Mouse (Mus musculus) frontal cortex, postnatal 36 days (tissue): ENCODE results near the gene Alg1.
A peak's percentile ranks its signal among the peaks of the same experiment; 100 is the strongest.
"Not testable (repeated sequence)": the region's sequence is repeated elsewhere in the genome, so short reads cannot be mapped to it uniquely, and the experiment has no call there.

Experiments
- DNase-seq, 2 experiments: peaks; one replicate each; pipeline ENCODE4 v3.0.0; 2022; ENCODE audit warnings: low spot score in 2 of 2

Alg1 gene

DNA sequence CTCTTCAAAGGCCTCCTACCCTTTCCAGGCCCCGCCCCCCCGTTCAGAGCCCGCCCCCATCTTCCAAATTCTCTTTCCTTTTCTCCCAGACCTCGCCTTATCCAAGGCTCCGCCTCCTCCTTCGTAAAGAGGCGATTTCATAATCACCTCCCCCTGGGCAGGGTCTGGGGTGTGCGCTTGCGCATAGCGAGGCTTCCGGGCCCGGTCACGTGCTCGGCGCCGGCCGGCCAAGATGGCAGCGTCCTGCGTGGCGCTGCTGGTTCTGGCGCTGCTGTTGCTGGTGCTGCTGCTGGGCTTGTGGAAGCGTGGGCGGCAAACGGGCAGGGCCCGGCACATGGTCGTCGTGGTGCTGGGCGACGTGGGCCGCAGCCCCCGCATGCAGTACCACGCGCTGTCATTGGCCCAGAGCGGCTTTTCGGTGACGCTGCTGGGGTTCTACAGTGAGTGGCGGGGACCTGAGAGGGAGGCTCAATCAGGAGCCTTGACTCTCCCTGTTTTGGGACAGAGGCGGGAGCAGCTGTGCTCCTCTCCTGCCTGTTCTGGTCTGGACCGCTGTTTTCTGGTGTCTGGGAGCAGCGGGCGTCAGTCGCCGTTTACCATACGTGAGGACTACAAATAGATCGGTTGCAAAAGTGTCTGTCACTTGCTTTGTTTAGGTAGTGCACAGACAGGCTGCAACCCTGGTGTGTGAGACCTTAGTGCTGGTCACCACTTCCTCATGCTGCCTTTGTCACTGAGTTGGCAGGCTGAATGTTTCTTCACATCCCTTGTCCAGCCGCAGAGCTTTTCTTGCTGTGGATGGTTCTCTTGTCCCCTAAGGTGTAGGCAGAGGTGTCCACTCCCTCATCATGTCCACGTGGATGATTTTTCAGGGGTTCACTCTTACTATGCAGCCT, at the start of gene Alg1:
TSS of gene Alg1 (plus strand) at position 204 of the 896 bp plus-strand sequence.
- peak; percentile 93 to 95 for DNase-seq

DNA sequence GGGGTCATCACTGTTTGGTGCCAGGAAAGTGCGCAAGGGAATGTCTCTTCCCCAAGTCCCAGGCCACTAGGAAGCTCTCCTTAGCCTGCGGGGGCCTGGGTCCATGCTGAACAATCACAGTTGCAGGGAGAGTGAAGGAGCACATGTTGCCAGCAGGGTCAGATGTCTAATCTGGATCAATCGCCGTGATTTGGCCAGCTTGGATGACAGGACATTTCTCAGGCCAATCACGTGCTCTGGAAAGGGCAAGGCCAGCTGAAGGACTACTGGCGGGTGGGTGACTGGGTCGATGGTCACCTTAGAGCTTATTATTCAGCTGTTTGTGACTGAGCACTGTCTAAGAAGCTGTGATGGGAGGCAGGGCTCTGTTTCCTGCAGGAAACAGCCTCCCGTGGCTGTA, 49.3 kb upstream of the Alg1 start:
- DNase-seq = no peak

DNA sequence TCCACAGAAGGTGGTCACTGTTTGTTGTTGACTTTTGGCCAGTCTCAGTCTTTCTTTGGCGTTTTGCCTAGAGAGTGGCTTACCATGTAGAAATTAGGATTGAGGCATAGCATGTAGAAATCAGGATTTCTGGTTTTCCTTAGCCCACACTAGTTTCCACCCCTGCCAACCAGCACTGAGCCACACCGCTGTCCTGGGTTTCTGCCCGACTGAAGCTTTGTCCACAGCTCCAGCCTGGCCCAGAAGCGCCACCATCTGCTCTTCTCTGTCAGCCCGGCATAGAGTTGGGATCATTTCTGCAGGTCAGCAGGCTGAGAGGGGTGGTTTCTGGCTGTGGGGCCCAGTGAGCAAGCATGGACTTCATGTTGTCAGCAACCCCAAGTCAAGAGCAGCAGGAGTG, 48.5 kb upstream of the Alg1 start:
- DNase-seq = no peak

DNA sequence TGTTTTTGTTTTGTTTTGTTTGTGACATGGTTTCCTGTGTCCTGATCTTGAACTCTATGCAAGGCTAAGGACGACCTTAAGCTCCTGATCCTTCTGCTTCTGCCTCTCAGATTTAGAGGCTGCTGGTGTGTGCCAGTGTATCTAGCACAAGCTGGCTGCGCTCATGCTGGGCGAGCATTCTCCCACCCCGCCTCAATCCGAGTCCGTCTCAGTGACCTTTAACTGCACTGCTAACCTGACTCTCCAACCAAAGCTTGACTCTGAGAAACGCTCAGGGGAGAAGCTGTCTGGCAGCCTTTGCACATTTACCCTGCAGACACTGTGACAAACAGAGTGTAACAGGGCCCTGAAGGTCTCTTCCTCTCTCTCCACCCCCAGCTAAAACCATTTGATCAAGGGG, 47.7 kb upstream of the Alg1 start:
- DNase-seq = no peak

DNA sequence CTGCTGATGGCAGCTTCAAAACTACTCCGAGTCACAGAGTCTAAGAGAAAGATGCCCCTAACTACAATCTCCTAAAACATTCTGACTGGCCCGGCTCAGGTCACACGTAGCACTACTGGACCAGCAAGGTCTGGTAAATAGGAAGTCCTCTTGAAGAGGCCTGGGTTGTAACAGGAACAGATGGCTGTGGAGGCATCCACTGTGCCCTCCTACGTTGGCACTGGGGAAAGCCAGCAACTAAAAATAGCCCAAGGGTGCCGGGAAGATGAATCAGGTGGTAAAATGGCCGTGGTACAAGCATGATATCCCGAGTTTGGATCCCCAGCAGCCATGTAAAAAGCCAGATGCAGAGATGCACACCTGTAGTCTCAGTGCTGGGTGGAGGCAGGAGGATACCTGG, 47.2 kb upstream of the Alg1 start:
- DNase-seq = peak; percentile 42 to 67

DNA sequence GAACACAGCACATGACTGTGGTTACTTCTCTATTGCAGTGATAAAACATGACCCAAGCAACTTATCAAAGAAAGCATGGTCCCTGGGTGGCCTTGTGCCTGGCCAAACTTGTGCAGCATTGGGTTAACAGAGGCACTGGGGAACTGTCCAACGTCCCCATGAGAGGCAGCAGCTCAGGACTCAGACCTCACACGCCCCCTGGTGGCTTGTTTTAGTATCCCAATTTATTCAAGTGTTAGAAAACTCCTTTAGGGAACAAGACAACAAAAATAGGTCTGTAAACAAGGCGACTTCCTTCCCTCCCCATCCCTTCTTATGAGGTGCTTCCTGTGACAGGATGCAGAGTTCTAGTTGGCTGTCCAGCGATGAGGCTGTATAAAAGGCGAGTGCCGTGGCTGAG, 38.3 kb upstream of the Alg1 start:
- peak; percentile 36 to 65 for DNase-seq

DNA sequence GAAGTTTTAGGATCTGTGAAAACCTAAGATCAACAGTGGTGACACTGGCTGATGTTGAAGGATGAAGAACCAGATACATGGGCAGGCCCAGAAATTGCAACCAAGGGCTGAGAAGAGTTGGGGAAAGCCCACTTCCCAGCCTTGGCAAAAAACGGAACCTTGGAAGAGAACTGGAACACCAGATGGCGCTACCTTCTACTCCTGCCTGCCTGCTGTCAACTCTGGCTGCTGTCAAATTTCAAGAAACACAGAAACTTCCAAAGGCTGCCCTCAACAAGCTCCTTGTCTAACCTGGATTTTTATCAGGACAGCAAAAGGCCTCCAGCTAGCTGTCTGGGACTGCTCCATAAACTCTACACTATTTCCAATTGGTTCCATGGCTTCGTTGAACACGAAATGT, 30.7 kb upstream of the Alg1 start:
- peak; percentile 55 to 67 for DNase-seq

DNA sequence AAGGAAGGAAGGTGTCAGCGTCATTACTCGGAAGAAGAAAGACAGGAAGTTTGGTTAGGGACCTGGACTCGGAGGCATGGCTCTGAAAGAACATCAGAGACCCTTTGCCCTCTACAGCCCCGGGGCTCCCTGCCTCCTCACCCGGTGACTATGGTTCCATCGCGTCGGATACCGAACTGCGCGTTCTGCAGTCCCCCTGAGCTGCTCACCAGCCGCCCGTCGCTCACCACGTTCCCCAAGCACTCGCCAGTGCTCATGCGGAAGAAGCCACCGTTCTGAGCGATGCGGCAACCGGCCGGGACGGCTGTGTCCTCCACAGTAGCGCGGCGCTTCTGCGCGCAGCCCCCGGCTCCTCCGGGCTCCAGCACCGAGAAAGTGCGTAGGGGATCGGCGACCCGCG, 30.2 kb upstream of the Alg1 start:
- DNase-seq = peak in 1 of 2 experiments; percentile 24

DNA sequence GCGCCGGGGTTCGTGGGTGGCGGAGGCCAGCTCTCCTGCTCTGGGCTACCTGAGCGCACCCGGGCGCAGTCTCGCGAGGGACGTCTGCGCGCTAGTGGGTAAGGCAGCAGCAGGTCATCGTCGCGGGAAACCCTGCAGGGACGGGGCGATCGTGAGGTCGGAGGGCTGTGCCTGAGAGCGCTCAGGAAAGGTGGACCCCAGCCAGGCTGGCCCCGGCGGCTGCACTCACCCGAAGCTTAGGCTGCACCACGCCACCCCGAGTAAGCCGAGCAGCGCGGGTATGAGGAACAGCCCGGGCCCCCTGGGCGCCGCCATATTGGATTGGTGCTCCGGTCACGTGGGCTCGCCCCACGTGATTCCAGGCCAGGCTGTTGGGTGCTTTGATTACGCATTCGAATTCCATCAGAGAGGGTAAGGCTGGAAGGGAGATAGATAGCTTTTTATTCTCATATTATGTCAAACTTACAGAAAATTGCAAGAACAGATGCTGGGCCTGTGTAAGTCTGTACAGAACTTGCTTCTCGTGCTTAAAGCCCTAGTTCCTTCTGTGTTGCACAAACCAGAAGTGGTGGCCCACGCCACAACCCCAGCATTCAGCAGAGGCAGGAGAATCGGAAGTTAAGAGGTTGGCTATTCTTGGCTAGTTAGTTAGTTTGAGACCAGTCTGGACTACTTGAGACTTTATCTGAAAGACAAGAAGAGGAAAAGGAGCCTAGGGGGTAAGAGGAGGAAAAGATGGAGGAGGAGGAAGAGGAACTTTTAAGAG, 29.6 kb upstream of the Alg1 start, which contains the start of gene Nagpa:
TSS of gene Nagpa (minus strand) at position 345 of the 766 bp plus-strand sequence.
- peak; percentile 69 to 85 for DNase-seq

DNA sequence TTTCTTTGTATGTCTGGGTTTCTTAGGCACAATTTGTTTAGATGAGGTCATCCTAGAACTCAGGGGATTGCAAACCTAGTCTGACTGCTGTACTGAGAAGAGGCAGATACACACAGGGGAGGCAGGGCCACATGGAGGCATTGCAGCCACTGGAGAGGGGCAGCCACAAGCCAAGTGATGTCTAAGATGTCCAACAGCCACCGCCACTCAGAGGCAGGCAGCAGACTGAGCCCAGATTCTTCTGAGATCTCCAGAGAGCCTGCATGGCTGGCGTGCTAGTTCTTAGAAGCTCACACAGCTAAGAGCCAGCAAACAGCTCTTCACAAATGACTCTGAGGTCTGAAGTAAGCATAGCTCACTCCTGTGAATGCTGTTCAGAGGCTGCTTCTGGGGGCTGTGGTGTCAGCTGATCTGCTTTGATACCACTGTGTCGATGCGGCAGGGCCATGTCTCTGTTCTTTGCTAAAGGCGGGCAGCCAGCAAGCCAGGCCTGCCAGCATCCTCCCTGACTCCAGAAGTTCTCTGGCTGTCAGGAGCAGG, 27.9 kb upstream of the Alg1 start:
- no peak for DNase-seq

DNA sequence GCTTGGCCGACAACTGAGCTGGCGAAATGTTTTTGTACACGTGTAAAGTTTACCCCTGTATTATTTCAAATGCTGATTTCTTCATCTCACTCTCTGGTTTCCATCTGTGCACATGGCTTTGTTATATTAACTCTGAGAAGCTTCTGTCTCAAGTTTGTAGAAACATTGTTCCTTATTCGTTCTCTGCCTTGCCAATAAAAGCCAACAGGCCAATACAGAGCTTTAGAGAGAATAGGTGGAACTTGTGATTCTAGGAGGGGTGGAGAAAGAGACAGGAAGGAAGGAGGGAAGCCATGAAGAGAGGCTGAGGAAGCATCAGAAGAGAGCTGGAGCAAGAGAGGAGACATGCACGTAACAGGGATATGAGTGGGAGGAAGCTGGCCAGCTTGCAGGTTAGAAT, 27.4 kb upstream of the Alg1 start:
- no peak for DNase-seq

DNA sequence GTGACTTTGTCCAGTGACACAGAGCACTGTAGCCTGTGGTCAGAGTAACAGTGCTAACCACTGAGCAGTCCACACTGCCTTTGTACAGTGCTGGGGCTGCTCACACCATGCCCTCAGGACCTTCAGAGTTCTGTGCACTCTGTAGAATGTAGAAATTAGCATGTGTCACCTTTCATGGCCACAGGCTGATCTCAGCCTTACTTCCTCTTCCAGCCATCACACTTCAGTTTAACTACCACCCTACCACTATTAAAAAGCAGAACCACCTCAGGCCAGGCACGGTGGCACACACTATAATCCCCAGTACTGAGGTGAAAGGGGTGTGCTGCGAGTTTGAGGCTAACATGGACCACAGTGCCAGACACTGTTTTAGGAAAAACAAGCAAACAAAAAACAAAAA, 23.1 kb upstream of the Alg1 start:
- no peak for DNase-seq

DNA sequence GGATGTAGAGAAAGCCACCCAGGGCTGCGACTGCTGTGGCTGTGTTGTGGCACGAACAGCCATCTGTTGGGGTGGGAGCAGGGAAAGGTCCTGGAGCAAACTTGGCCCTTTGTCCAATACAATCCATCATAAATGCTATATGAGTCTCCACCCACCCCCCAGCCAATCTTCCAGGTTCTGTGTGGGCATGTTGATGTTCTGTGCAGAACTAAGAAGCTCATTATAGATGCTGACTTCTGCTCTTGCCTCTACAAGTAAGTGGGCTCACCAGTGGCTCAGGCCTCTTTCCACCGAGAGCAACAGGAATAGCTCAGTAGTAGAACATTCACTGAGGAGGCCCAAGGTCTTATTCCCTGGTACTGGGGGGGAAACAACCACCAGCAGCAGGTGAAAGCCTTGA, 21.3 kb upstream of the Alg1 start:
- DNase-seq = peak; percentile 26 to 33

DNA sequence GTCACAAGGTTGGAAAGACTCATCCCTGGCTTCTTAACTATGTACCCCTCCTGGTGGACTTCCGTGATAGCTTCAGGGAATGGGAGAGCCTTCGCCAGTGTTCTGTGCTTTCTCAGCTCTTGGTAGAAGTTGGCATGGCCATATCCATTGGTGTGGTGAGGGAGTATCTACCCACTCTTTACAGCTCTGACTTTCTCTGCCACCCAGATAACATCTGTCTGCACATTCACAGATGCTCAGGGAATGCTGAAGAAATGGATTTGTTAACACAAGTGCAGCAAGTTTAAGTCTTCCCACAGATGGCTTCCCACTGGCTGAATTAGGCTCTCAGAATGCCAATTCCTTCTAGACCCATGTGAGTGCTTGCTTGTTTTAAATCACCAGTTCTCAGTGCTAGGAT, 19.3 kb upstream of the Alg1 start:
- DNase-seq = peak in 1 of 2 experiments; percentile 49

DNA sequence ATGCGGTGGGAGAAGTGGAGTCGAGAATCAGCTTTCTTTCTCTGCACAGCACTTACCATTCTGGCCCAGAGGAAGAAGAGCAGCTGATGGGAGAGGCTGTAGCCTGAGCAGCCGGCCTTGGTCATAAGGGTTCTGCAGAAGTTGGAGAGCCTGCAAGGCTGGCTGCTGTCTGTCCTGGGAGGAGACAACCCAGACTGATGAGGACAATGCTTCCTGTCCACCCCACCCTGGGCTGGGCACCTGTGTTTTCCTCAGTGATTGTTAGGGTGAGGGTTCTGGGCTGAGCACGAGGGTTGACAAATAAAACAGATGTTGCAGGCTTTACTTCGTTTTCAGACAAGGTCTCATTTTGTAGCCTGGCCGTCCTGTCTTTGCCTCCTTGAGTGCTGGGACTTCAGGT, 16.7 kb upstream of the Alg1 start:
- no peak for DNase-seq

DNA sequence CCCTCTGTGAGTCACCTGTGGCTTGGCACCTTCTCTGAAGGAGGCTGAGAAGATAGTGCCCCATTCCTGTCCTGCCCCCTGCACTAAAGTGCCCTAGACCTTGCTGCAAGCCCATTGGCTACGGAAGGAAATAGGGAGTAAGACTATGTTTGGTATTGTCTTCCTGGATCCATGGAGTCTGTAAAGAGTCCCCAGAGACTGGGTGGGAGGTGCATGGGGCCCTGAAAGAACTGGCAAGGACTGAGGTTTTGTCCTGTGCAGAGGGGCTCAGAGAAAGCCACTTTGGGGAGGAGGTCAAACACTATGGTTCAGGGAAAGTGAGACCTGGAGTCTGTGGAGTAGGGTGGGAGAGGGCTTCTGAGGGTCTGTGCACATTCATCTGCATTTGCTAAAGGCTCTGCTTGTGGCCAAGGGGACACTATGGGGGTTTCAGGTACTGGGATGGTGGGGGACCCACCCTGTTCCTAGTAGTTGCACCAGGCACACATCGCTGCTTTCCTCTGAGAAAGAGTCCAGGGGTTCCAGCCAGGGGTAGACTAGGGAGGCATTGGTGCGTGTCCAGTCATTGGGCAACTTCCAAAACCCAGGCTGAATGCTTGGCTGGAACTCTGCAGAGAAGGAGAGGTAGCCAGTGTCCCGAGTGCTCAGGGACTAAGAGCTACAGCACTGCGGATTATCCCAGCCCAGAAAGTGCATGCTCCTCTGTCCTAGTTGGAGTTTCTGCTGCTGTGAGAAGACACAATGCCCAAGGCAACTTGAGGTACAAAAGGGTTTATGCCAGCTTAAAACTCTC, 15.9 kb upstream of the Alg1 start:
- no peak for DNase-seq

DNA sequence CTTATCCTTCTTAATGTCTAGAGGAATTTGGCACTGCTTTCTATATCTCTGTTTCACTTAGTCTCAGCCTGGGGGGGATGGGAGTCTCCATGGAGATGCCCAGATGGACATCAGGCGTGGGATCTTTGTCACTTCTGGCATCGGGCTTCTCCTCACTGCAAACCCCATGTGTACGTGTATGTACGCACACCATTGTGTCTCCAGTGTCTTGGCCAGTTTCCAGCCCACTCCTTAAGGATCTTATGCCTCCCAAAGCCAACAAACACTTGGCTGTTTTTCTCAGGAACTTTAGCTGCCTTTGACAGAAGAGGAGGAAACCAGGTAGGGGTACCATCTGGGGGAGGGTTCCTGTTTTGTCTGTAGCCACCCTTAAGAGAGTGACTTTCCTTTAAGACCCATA, 12.0 kb upstream of the Alg1 start:
- no peak for DNase-seq

DNA sequence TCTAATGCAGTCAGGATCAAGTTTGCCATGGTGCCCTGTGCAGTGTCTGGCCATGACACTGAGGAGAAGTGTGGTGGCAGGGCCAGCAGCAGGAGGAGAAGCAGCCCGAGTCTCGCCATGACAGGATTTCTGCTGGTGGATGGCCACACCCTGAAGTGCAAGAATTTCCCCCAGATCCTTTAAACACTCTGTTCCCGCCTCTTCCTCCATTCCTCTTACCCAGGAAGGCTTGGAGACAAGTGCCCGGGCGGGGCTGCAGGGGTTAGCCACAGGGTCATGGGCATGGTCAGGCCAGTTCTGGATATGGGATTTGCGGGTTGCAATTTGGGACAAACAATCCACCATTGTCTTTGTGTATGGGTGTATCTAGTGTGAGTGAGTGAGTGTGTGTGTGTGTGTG, 11.3 kb upstream of the Alg1 start, which contains the start of gene AU021092:
TSS of gene AU021092 (minus strand) at position 160 of the 400 bp plus-strand sequence.
- no peak for DNase-seq

DNA sequence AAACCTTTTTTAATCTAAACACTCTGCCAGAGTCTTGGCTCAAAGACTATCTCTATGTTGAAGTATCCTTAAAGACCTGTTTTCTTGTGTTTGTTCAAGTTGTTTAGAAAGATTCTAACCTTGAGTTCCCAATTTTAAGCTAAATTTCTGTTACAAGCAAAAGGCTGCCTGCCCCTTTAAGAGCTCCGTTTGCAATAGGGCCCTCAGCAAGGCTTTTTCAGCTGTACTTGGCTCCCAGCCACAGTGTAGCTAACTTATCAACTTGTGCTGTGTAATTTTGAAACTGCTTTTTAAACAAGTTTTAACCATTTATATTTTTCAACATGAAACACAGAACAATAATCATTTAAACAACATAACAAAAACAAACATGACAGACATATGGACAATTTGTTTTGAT, 6.9 kb upstream of the Alg1 start:
- not testable (repeated sequence) for DNase-seq

DNA sequence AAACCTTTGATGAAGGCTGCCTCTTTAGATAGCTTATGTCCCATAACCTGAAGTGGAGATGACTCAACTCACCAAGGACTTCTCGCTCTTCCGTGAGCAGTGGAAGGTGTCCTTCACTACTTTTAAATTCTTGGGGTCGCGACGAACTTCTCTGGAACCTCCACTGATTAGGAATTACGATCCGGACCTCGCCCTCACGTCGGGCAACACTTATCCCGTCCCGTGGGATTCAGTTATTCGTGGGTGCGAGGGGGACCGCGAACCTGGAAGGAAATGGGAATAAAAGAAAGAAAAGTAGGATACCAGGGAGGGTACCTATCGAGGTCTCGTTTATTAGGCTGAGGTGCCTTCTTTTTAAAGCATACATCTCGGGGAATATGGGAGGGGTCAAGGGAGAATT, 5.9 kb upstream of the Alg1 start:
- not testable (repeated sequence) for DNase-seq

DNA sequence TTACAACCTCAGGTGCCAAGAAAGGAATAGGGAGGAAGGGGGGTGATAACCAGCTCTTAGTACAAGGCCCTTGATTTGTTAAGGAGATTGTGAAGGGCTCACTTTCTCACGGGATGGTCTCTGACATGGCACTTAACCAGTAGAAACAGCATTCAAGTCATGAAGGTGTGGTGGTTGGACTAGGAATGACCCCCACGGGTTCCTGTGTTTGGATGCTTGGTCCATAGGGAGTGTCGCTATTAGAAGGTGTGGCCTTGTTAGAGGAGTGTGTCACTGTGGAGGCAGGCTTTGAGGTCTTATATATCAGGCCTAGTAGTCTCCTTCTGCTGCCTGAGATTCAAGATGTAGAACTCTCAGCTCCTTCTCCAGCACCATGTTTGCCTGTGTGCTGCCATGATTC, 5.3 kb upstream of the Alg1 start:
- not testable (repeated sequence) for DNase-seq

DNA sequence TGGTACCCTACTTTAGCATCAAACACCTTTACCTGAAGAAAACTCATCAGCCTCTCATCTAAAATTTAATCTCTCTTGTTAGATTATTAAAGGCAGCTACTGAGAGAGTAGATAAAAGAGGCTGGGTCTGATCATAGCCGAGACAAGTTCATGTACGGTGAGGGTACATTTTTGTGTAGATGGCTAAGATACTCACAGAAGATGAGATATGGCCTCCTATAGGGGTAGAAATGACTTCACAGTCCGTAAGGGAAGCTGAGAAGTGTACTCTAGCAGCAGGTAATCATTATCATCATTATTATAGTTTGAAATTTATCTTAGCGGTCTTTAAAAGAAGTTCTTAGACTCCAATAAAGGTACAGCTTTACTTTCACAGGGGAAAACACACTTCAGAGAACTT, 439 bp upstream of the Alg1 start:
- DNase-seq = no peak
